Mouse (Mus musculus) WW6 (cell line): ENCODE data around the gene Rnf220.

Experiments
- DNase-seq: peaks from one replicate; pipeline ENCODE4 v3.0.0-alpha.2; 2013; ENCODE audit warnings: low read depth, low spot score

The Rnf220 gene

DNA sequence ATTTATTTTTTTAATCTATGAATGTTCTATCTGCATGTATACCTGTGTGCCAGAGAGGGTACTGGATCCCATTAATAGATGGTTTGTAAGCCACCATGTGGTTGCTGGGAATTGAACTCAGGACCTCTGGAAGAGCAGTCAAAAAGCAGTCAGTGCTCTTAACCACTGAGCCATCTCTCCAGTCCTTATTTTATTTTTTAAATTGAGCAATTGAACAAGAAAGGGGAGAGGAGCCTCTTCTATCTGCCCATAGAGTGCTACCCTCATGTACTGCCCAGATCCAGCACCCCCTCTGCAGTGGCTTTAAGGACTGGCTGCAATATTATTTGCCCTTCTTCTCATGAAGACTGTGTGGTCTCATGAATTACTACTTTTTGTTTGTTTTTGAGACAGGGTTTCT, 271.6 kb downstream of the Rnf220 start:
- no peak for DNase-seq

DNA sequence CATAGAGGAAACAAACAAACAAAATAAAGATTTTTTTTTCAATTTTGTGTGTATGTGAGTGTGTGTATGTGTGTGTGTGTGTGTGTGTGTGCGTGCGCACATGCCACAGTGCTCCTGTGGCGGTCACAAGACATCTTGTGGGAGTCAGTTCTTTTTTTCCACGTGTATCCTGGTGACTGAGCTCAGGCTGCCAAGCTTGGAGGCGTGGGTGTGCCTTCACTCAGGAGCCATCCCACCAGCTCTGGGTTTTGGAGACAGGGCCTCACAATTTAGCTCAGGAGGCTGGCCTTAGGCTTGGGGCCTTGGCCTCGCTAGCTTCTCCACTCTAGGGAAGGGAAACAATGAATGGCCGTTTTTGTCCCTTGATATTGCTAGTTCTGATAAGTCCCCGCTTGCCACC, 272.7 kb downstream of the Rnf220 start:
- DNase-seq: no peak

DNA sequence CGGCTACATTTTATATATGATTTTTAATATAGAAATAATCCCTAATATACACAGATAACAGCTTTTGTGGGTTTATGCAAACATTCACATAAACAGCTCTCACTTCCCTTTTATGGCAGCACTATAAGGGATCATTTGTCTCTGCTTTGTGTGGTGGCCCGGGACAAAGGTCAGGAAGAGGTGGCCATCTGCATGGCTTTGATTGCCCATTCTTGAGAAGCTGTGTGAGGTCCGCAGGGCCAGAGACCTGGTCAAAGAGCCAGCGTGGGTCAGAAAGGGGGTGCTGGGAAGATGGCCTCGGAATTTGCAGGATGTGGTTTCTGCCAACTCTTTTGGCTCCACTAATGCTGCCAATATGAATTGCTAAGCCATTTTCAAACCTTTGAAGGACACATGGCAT, 273.9 kb downstream of the Rnf220 start:
- no peak for DNase-seq

DNA sequence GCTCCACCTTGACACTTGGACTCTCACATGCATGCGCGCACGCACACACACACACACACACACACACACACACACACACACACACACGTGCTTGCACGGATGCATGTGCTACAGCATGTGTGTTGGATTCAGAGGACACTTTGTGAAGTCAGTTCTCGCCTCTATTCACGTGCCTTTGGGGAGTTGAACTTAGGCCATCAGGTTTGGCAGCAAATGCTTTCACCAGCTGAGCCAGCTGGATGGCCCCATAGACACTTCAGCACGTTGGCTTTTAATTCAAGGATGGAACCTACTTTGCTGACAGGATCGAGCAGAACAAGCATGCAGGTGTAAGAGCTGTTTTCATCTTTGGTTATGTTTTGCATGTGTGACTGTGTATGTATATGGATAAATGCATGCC, 275.0 kb downstream of the Rnf220 start:
- DNase-seq: no peak
